Mouse (Mus musculus) mouse embryonic stem cell (cell line): ENCODE results near the gene Fbn1.

Source experiments
- in situ Hi-C, 2 experiments: fragments of 300-500 bp; cut with MboI; formaldehyde crosslinking; loops; 1 replicate in 1 of 2; 3 replicates in 1 of 2; pipeline ENCODE4 v1.14.3; 2019 to 2020; ENCODE audit warnings: low sequenced_read_pairs in 2 of 2, low pct_unique_long_range_greater_than_20kb in 1 of 2, mixed read lengths in 1 of 2; ENCODE audit not compliant: unreplicated experiment in 1 of 2

Gene Fbn1

GRCm38 (mm10) chr2:125322581-125322980, 185.2 kb downstream of the Fbn1 start:
- in situ Hi-C loops = no loop called here

DNA sequence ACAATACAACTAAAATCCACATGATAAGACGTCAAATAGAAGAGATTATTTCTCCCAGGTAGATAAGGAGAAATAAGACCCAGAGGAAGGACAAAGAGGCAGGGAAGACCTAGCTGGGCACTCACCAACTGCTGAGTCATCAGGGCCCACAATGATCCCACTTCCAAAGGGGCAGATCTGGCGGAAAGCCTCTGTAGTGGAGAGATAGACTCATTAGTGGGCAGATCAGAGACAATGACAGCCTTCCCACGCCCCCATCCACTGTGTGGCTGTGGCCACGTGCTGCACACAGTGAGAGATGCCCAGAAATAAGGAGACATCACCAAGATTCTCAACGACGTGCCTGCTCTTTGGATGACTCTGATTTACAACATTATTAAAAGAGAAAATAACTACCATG, 186.7 kb downstream of the Fbn1 start:
- in situ Hi-C loops = no loop called here

DNA sequence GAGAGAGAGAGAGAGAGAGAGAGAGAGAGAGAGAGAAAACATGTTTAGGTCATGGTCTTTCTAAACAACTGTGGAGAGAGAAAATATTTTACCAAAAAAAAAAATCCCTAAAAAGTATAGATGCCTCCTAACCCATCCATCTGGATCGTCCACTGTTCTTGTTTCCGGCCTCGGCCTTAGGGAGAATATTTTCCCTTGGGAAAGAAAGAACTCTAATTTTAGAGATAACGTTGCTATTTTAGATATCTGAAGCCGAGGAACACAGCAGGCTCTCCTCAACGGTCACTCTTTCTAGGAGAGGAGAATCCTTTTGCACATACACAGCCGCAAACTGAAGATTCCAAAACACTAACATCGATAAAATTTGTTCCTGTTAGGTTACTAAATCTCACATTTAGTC, 188.1 kb downstream of the Fbn1 start:
- in situ Hi-C loops = no loop called here

DNA sequence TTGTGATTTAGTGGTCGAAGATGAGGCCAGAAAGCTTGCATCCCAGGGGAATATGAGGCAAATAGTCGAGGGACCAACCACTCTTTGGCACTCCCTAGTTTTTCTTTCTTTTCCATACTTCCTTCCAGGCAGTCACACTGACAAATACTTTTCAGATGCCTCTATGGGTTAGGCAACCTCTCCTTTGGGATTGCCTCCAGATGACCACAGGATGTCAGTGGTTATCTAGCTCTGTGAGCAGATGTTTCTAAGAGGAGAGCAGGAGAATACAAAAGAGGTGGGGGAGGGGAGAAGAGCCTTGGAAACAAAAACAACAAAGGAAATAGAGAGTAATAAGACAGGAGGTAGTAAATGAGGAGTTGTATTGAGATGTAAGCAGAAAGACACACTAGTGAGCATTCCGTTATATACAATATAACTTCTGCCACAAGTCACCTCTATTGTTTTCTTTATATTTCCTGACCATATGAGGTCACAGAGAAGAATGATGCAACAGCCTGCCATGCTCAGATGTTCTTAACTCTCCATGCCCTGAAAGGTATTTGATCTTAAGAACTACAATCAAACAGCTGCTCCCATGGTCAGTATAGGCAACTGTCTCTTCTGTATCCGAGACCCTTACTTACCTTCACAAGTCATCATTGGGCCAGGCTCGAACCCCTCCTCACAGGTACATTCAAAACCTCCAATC, 189.3 kb downstream of the Fbn1 start:
- in situ Hi-C loops = no loop called here

DNA sequence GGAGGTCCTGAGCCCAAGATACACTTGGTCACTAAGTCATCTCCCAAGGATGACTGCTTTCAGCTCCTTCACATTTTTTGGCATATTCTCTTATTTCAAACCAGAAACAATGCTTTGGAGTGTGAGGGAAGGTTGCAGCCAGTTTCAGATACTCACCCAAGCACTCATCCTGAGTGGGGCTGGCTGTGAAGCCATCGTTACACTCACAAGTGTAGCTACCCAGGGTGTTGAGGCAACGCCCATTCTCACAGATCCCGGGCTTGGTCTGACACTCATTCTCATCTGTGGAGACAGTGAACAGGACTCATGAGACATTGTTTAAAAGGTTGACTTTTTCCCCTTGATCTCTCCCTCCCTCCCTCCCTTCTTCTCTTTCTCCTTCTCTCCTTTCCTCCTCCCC, 192.6 kb downstream of the Fbn1 start:
- in situ Hi-C loops = no loop called here

DNA sequence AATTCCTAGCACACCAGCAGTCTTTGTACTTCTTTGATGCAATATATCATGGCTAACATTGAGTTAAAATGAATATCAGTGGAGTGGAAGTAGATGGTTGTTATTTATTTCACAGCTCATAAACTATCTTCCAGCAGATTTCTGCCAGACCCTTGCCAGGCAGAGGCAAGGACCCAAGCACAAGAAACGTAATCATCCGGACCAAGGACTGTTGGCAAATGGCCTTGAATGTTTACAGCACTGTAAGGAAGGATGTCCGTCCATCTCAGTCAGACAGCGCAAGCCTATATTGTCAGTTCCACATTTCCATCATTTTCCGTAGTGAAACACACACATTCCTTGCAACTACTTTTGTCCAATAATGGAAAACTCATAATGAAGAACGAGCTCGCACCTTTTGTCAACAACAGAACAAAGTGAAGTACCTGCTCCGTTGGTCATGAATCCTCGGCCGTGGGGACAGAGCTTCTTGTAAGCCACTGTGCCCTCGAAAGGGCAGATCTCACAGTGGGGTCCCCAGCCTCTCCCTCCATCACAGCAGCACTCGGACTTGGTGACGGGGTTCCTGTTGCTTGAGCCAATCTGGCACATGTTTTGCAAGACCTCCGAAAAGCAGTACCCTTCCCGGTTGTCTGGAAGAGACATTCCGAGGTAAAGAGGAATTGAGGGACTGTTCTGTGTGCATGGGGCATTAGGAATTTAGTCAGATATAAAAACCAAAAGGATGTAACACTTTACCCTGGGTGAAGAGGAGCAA, 193.4 kb downstream of the Fbn1 start:
- in situ Hi-C loops = no loop called here

- in situ Hi-C loops = no loop called here
Observed at GRCm38 (mm10) chr2:125309710-125310109, 198.1 kb downstream of the Fbn1 start.

DNA sequence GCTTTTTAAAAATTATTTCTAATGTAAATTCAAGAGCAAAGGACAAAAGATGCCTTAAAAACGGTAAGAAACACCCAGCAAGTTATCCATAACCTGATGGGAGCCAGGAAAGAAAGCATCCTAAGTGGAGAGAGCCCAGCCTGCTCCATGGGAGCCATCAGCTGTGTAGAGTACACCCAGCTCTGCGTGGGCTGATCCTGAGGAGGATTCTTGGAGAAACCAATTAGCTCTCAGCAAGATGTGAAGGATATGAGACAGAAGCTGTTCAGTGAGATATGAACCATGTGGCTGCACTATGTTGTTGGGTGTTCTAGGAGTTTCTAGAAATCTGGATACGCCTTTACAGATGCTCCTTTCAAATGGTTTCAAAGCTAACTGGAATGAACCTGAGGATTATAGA, 202.1 kb downstream of the Fbn1 start:
- in situ Hi-C loops = no loop called here

GRCm38 (mm10) chr2:125304746-125305145, 203.0 kb downstream of the Fbn1 start:
- in situ Hi-C loops = no loop called here

DNA sequence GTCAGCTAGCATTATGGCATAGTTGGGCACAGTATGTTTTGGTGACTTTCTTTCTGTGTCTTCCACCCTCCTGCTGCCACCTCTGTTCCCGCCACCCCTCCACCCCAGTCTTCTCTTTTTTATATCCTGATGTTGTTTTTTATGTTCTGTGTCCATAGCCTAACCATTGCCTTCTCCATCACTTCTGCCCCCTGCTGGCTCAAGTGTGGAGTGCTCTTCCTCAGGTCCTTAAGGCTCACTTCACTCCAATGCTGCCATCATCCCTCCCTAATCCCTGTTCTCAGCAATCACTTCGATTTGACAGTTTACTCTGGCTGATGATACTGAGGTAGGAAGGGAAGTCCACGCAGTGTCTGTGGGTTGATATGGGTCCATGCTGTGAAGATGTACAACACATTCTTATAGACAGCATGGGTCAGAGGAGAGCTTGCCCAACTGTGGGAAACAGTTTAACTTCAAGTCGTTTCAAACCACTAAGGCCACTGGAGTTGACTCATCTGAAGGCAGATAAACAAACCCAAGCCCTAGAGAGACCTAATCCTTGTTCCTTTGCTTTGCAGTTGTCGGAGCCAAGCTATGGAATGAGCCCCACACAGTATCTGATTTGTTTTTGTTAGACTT, 203.9 kb downstream of the Fbn1 start:
- in situ Hi-C loops = no loop called here

DNA sequence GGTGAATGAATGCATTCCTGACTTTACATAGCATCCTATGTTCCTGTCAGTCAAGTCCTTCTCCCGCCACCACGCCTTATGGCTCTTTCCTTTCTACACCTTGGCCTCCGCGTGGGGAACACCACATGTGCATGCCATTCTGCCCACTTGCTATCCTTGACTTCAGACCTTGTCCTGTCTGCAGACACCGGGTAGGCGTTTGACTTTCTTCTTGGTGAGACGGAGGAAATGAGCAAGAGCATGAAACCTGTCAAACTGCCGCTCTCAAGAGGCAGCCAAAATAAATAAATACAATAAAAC, 205.2 kb downstream of the Fbn1 start:
- in situ Hi-C loops = no loop called here

DNA sequence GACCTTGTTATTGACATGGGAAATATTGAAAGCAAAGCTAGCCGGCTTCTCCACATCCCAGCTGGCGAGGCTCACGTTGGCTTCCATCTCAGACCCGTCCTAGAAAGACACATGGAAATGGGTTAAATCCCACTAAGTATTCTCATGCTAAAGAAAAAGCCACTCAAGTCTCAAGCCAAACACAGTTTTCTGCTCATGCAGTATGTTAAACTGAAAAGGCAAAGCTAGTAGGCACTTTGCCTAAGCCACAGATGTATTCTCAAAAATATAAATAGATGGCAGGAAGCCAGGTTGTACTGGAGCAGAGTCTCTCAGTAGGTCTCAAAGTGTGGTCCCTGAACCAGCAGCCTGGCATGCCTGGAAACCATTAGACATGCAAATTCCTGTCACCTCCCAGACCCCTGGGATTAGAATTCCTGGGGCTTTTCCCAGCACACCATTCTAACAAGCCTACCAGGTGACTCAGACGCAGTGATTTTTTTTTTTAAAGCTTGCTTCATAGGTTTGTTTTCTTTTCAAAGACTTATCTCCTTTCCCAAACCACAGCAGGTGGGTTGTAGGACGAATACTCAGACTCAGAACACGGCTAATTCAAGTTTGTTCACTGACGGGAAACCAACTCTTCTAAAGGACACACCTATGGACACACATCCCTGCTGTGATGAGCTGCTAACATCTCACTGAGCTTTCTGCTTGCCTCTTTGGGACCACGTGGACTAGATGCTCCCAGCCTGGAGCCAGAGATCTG, 205.7 kb downstream of the Fbn1 start:
- in situ Hi-C loops = no loop called here

GRCm38 (mm10) chr2:125298841-125299240, 209.0 kb downstream of the Fbn1 start:
- in situ Hi-C loops = no loop called here

- in situ Hi-C loops = no loop called here
Observed at GRCm38 (mm10) chr2:125295526-125295925, 212.3 kb downstream of the Fbn1 start.

DNA sequence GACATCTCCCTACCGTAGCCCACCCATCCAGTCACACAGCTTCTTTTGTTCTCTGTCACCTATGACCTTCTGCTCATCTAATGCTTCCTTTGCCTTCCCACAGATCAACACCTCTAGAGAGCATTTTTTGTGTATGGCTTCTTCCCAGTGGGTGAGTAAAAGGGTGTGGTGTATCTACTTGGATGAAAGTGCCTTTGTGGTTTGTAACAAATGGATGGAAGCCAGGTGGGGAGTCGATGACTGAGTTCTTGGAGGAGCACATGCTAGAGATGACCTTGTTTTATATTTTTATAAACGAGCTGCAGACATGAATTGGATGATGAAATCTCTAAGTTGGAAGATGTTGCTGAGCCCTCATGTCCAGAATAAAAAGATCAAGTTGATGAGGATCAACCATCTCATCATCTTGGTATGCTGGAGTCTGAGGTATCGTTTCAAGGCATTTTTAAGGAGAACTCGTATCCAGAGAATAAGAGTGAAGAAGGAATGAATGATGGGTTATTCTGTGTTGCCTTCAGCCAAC, 213.8 kb downstream of the Fbn1 start:
- in situ Hi-C loops = no loop called here

DNA sequence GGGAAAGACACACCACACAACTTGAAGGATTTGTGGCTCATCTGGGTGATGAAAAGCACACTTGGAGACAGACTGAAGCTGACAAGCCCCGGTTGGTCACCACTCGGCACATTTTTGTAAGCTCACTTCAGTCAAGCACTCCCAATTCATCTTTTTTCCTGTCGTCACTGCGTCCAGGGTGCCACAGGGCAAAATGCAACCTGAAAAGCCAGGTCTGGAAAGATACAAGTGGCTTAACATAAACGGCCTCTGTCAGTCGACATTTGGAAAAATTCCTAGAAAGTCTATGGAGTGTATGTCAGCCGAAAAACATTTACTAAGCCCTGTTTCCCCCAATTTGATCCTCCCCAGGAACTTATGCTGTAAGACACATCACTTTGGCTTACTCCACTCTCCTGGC, 215.2 kb downstream of the Fbn1 start:
- in situ Hi-C loops = no loop called here

DNA sequence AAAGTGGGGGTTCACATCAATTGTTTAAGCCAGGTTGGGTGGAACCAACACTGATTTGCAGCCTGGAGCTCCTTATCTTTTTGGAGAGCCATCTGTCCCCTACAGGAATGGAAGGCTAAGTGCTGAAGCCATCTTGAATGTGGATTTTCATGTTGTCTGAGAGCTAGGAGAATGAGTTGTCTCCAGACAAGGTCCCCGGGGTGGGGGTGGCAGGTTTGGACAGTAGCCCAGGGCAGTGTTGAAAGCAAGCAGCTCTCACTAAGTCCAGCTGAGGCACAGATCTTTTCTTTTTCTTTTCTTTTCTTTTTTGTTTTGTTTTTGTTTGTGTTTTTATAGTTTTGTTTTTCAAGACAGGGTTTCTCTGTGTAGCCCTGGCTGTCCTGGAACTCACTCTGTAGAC, 216.7 kb downstream of the Fbn1 start:
- in situ Hi-C loops = no loop called here

DNA sequence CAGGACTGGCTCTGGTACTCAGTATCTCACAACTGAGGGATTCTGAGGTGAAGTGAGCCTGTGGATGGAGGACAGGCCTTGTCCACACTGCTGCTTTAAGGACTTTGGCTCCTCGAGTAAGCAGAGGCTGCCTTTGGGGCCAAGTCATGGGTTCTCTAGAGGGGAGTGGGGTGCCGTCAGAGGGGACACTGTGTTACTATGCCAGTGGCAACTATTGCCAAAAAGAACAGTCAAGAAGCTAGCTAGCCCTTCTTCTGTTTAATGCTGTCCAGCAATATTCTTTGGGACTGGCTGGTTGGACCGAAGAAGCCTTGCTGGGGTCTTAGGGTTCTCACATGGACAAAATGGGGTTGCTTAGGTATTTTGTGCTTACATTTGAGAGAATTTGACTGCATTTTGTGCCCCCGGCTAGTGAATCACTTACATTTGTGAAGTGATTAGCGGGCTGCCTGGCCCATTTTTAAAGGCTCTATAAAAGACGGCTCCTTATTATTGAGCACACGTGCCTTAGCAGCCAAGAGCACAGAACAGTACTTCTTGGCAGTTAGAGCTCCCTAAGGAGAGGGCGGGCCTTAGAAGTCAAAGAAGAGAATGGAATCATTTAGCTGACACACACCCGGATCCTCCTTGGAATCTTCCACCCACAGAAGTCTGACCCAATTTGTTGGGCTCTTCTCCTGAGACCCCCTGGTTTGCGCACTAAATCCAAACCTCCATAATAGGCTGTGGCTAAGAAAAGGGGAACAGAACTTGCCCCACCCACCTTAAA, 217.4 kb downstream of the Fbn1 start:
- in situ Hi-C loops = no loop called here
